Mouse (Mus musculus): Measurements from ENCODE around the gene Cpm. TPM values are rescaled to one million over a fixed set of nuclear protein-coding genes. Genes with fewer than 3 reads are reported as not detected.

The Cpm gene
- total and polyA plus RNA-seq, 2 experiments: 0.80 to 1.4 TPM

- Histone ChIP-seq H3K36me3 (ENCODE audit: control insufficient read depth, insufficient read depth, low read length) (no peaks in the 10 kb centered on the region), H3K27ac (replicated peaks; ENCODE audit: insufficient read depth, low read depth, low read length) (peak overlapping the region; percentile 84), H3K4me3 (ENCODE audit: insufficient read depth, low read depth, low read length) (no peak overlapping the region), H3K9ac (ENCODE audit: low read depth, low read length) (no peak overlapping the region), H3K4me1 (ENCODE audit: control insufficient read depth, insufficient read depth, low read length) (peaks cover 9% of the 10 kb centered on the region; the same call in 1 of the 2 replicates), H3K27me3 (ENCODE audit: control insufficient read depth, insufficient read depth, low read length) (no peaks in the 10 kb centered on the region), H3K79me2 (ENCODE audit: control insufficient read depth, insufficient read depth, low read length) (no peaks in the 10 kb centered on the region)
- DNase-seq (ENCODE audit: extremely low read depth, low read depth, low spot score): peak; percentile 82
- no peak for TF ChIP-seq CTCF (IDR thresholded peaks at IDR 0.05; ENCODE audit: low read depth, low read length)
- WGBS: 6% methylated on average over 4 of the region's 4 CpGs
These were observed 88.3 kb downstream of the Cpm start for GRCm38 (mm10) chr10:117717583-117717982.

GRCm38 (mm10) chr10:117718161-117719119 lies 89.1 kb downstream of the Cpm start:
- Histone ChIP-seq H3K79me2 (ENCODE audit: control insufficient read depth, insufficient read depth, low read length) (no peaks in the 10 kb centered on the region), H3K4me1 (ENCODE audit: control insufficient read depth, insufficient read depth, low read length) (peaks cover 9% of the 10 kb centered on the region; the same call in 1 of the 2 replicates), H3K27me3 (ENCODE audit: control insufficient read depth, insufficient read depth, low read length) (no peaks in the 10 kb centered on the region), H3K9ac (ENCODE audit: low read depth, low read length) (peak overlapping the region; percentile 6; the same call in 1 of the 2 replicates), H3K36me3 (ENCODE audit: control insufficient read depth, insufficient read depth, low read length) (no peaks in the 10 kb centered on the region), H3K4me3 (ENCODE audit: insufficient read depth, low read depth, low read length) (no peak overlapping the region), H3K27ac (replicated peaks; ENCODE audit: insufficient read depth, low read depth, low read length) (peak overlapping the region; percentile 84)
- 40% methylated on average over 19 of the region's 19 CpGs for WGBS
- DNase-seq (ENCODE audit: extremely low read depth, low read depth, low spot score): peak; percentile 77
- no peak for TF ChIP-seq CTCF (IDR thresholded peaks at IDR 0.05; ENCODE audit: low read depth, low read length)
- TF ChIP-seq POLR2A (IDR thresholded peaks at IDR 0.05; ENCODE audit: extremely low read depth, insufficient read depth, low read length): no peak

GRCm38 (mm10) chr10:117724136-117724718 lies 94.9 kb downstream of the Cpm start:
- no peaks in the 10 kb centered on the region for H3K36me3 ChIP-seq (ENCODE audit: control insufficient read depth, insufficient read depth, low read length)
- H3K4me1 ChIP-seq (ENCODE audit: control insufficient read depth, insufficient read depth, low read length): peaks cover 1% of the 10 kb centered on the region; the same call in 1 of the 2 replicates
- 70% methylated on average over 5 of the region's 5 CpGs for WGBS

GRCm38 (mm10) chr10:117724804-117725361 lies 95.6 kb downstream of the Cpm start:
- H3K27ac ChIP-seq (replicated peaks; ENCODE audit: insufficient read depth, low read depth, low read length): no peak overlapping the region
- H3K36me3 ChIP-seq (ENCODE audit: control insufficient read depth, insufficient read depth, low read length): no peaks in the 10 kb centered on the region
- no peaks in the 10 kb centered on the region for H3K27me3 ChIP-seq (ENCODE audit: control insufficient read depth, insufficient read depth, low read length)
- H3K4me3 ChIP-seq (ENCODE audit: insufficient read depth, low read depth, low read length): no peak overlapping the region
- H3K79me2 ChIP-seq (ENCODE audit: control insufficient read depth, insufficient read depth, low read length): no peaks in the 10 kb centered on the region
- no peak overlapping the region for H3K9ac ChIP-seq (ENCODE audit: low read depth, low read length)
- H3K4me1 ChIP-seq (ENCODE audit: control insufficient read depth, insufficient read depth, low read length): peaks cover 6% of the 10 kb centered on the region
- no peak for DNase-seq (ENCODE audit: extremely low read depth, low read depth, low spot score)
- no peak for TF ChIP-seq CTCF (IDR thresholded peaks at IDR 0.05; ENCODE audit: low read depth, low read length)
- TF ChIP-seq POLR2A (IDR thresholded peaks at IDR 0.05; ENCODE audit: extremely low read depth, insufficient read depth, low read length): no peak
- WGBS: 86% methylated on average over 3 of the region's 3 CpGs

More at GRCm38 (mm10) chr10:117724136-117724718, 94.9 kb downstream of the Cpm start:
- no peaks in the 10 kb centered on the region for H3K27me3 ChIP-seq (ENCODE audit: control insufficient read depth, insufficient read depth, low read length)
- no peak overlapping the region for H3K27ac ChIP-seq (replicated peaks; ENCODE audit: insufficient read depth, low read depth, low read length)
- TF ChIP-seq CTCF (IDR thresholded peaks at IDR 0.05; ENCODE audit: low read depth, low read length): no peak
- TF ChIP-seq POLR2A (IDR thresholded peaks at IDR 0.05; ENCODE audit: extremely low read depth, insufficient read depth, low read length): no peak
- no peak overlapping the region for H3K9ac ChIP-seq (ENCODE audit: low read depth, low read length)
- H3K4me3 ChIP-seq (ENCODE audit: insufficient read depth, low read depth, low read length): no peak overlapping the region
- DNase-seq (ENCODE audit: extremely low read depth, low read depth, low spot score): no peak
- H3K79me2 ChIP-seq (ENCODE audit: control insufficient read depth, insufficient read depth, low read length): no peaks in the 10 kb centered on the region

- Histone ChIP-seq H3K4me1 (ENCODE audit: control insufficient read depth, insufficient read depth, low read length) (peaks cover 10% of the 10 kb centered on the region), H3K27ac (replicated peaks; ENCODE audit: insufficient read depth, low read depth, low read length) (no peak overlapping the region), H3K79me2 (ENCODE audit: control insufficient read depth, insufficient read depth, low read length) (no peaks in the 10 kb centered on the region), H3K36me3 (ENCODE audit: control insufficient read depth, insufficient read depth, low read length) (no peaks in the 10 kb centered on the region), H3K9ac (ENCODE audit: low read depth, low read length) (no peak overlapping the region), H3K27me3 (ENCODE audit: control insufficient read depth, insufficient read depth, low read length) (no peaks in the 10 kb centered on the region), H3K4me3 (ENCODE audit: insufficient read depth, low read depth, low read length) (no peak overlapping the region)
- 76% methylated on average over 7 of the region's 7 CpGs for WGBS
- TF ChIP-seq POLR2A (IDR thresholded peaks at IDR 0.05; ENCODE audit: extremely low read depth, insufficient read depth, low read length) (no peak), CTCF (IDR thresholded peaks at IDR 0.05; ENCODE audit: low read depth, low read length) (no peak)
- DNase-seq (ENCODE audit: extremely low read depth, low read depth, low spot score): no peak
These were observed 96.4 kb downstream of the Cpm start for GRCm38 (mm10) chr10:117725671-117726070.

Data from liver, adult 2 months (tissue).